Mouse (Mus musculus) liver, embryonic 14.5 days (tissue): ENCODE data around the gene Ipcef1. TPM values are rescaled to one million over a fixed set of nuclear protein-coding genes. Genes with fewer than 3 reads are reported as not detected.

Experiments used
- ATAC-seq: fragments of 200-750 bp; cut with Nextera tagmentation; 2 replicates; pipeline ENCODE4 v1.8.0; 2017; ENCODE audit warnings: moderate number of reproducible peaks, mild to moderate bottlenecking, moderate library complexity; ENCODE audit not compliant: insufficient read depth
- DNase-seq, 3 experiments: peaks; one replicate each; pipeline ENCODE4 v3.0.0-alpha.2; 2012 to 2013; ENCODE audit warnings: low read depth in 3 of 3, low spot score in 3 of 3
- H3K27ac ChIP-seq: fragments of 300-500 bp; sonication (generic); 2 replicates; pipeline ENCODE4 v1.5.1; 2014; ENCODE audit warnings: moderate library complexity, mild to moderate bottlenecking, control low read depth, inconsistent platforms
- H3K27me3 ChIP-seq: fragments of 300-500 bp; sonication (generic); 2 replicates; pipeline ENCODE4 v1.6.1; 2014; ENCODE audit warnings: mild to moderate bottlenecking, low read length, moderate library complexity; ENCODE audit not compliant: control insufficient read depth, insufficient read depth
- H3K36me3 ChIP-seq: fragments of 300-500 bp; sonication (generic); replicated peaks from 2 replicates; pipeline ENCODE4 v1.6.1; 2014; ENCODE audit warnings: low read depth; ENCODE audit not compliant: control insufficient read depth, insufficient read depth
- H3K4me1 ChIP-seq, 2 experiments: fragments of 200-500 bp in 1 of 2; fragments of 300-500 bp in 1 of 2; sonication (generic) in 1 of 2; replicated peaks; 2 replicates each; pipeline ENCODE4 v1.6.1; 2012 to 2014; ENCODE audit warnings: antibody characterized with exemption in 1 of 2, inconsistent platforms in 1 of 2, low read length in 1 of 2; ENCODE audit not compliant: control insufficient read depth in 2 of 2, insufficient read depth in 2 of 2
- H3K4me2 ChIP-seq: fragments of 300-500 bp; sonication (generic); 2 replicates; pipeline ENCODE4 v1.6.1; 2014; ENCODE audit warnings: low read depth, mild to moderate bottlenecking, control low read depth, moderate library complexity
- H3K4me3 ChIP-seq, 2 experiments: fragments of 200-500 bp in 1 of 2; fragments of 300-500 bp in 1 of 2; sonication (generic) in 1 of 2; 2 replicates each; pipeline ENCODE4 v1.5.1; 2012 to 2014; ENCODE audit warnings: low read depth in 2 of 2, low read length in 2 of 2, mild to moderate bottlenecking in 2 of 2, control low read depth in 1 of 2, inconsistent platforms in 1 of 2, moderate library complexity in 1 of 2; ENCODE audit not compliant: insufficient read depth in 1 of 2
- H3K9ac ChIP-seq: fragments of 300-500 bp; sonication (generic); replicated peaks from 2 replicates; pipeline ENCODE4 v1.6.1; 2014; ENCODE audit warnings: mild to moderate bottlenecking, control low read depth, moderate library complexity
- H3K9me3 ChIP-seq: fragments of 300-500 bp; sonication (generic); 2 replicates; pipeline ENCODE4 v1.6.1; 2016; ENCODE audit warnings: low read length, mixed read lengths; ENCODE audit not compliant: control insufficient read depth
- CTCF ChIP-seq: IDR thresholded peaks from 2 replicates; pipeline ENCODE4 v1.5.1; 2016; ENCODE audit warnings: antibody characterized with exemption, low read depth, control low read depth
- EP300 ChIP-seq: IDR thresholded peaks from 2 replicates; pipeline ENCODE4 v1.6.1; 2016; ENCODE audit warnings: antibody characterized with exemption, low read depth
- WGBS: fragments of 180-500 bp; shearing (Covaris S2); extraction: QIAGEN DNeasy Blood & Tissue Kit; methylation state at CpG from one replicate; pipeline ENCODE4 v1.1.7; 2014; ENCODE audit not compliant: insufficient replicate concordance; 5-methylcytosine and 5-hydroxymethylcytosine counted together
- polyA plus RNA-seq, 2 experiments: library from polyadenylated mRNA; depleted of rRNA in 1 of 2; stranded (reverse) in 1 of 2; unstranded in 1 of 2; fragments of >200 nt; fragmentation: Nextera tagmentation in 1 of 2; extraction: Ambion mirVana in 1 of 2; gene quantifications; 2 replicates each; pipeline versions ENCODE4 v1.2.1 to v1.2.3; 2012 to 2014

Gene Ipcef1
- polyA plus RNA-seq, 2 experiments = 0.50 to 0.71 TPM

- Histone ChIP-seq H3K36me3 (no peaks in the 10 kb centered on the region), H3K9me3 (no peaks in the 10 kb centered on the region), H3K4me1 (no peaks in the 10 kb centered on the region), H3K27ac (no peak overlapping the region), H3K4me3 (no peak overlapping the region), H3K4me2 (no peak overlapping the region), H3K9ac (no peak overlapping the region), H3K27me3 (no peaks in the 10 kb centered on the region)
- ATAC-seq (no peak), DNase-seq (no peak)
- no peak for TF ChIP-seq CTCF
- TF ChIP-seq EP300 = no peak
- WGBS = 50% methylated on average over 3 of the region's 3 CpGs
These were observed 117.5 kb downstream of the Ipcef1 start for GRCm38 (mm10) chr10:6934776-6935175.

GRCm38 (mm10) chr10:6930889-6931288 lies 121.4 kb downstream of the Ipcef1 start:
- no peaks in the 10 kb centered on the region for H3K27me3 ChIP-seq
- no peaks in the 10 kb centered on the region for H3K4me1 ChIP-seq
- TF ChIP-seq CTCF = no peak
- TF ChIP-seq EP300 = no peak
- no peaks in the 10 kb centered on the region for H3K9me3 ChIP-seq
- WGBS = 33% methylated on average over 2 of the region's 2 CpGs
- ATAC-seq = no peak
- no peaks in the 10 kb centered on the region for H3K36me3 ChIP-seq
- DNase-seq = no peak
- H3K4me2 ChIP-seq = no peak overlapping the region
- H3K27ac ChIP-seq = no peak overlapping the region
- no peak overlapping the region for H3K4me3 ChIP-seq
- H3K9ac ChIP-seq = no peak overlapping the region

- Histone ChIP-seq H3K4me3 (no peak overlapping the region), H3K27me3 (no peaks in the 10 kb centered on the region), H3K9ac (no peak overlapping the region), H3K4me1 (no peaks in the 10 kb centered on the region), H3K4me2 (no peak overlapping the region), H3K36me3 (no peaks in the 10 kb centered on the region), H3K9me3 (no peaks in the 10 kb centered on the region), H3K27ac (no peak overlapping the region)
- TF ChIP-seq EP300 (no peak), CTCF (no peak)
- DNase-seq (no peak), ATAC-seq (no peak)
- WGBS = 53% methylated on average over 1 of the region's 1 CpGs
These were observed 121.9 kb downstream of the Ipcef1 start for GRCm38 (mm10) chr10:6930398-6930797.

- no peaks in the 10 kb centered on the region for H3K9me3 ChIP-seq
- H3K9ac ChIP-seq = no peak overlapping the region
- H3K27me3 ChIP-seq = no peaks in the 10 kb centered on the region
- no peak overlapping the region for H3K4me2 ChIP-seq
- DNase-seq (no peak), ATAC-seq (no peak)
- no peak for TF ChIP-seq EP300
- TF ChIP-seq CTCF = no peak
- no peaks in the 10 kb centered on the region for H3K36me3 ChIP-seq
- 34% methylated on average over 1 of the region's 1 CpGs for WGBS
- no peak overlapping the region for H3K27ac ChIP-seq
- no peaks in the 10 kb centered on the region for H3K4me1 ChIP-seq
- H3K4me3 ChIP-seq = no peak overlapping the region
These were observed 123.4 kb downstream of the Ipcef1 start for GRCm38 (mm10) chr10:6928905-6929304.

- 48% methylated on average over 4 of the region's 4 CpGs for WGBS
- H3K4me1 ChIP-seq = no peaks in the 10 kb centered on the region
- ATAC-seq = no peak
- no peak for DNase-seq
- no peak overlapping the region for H3K27ac ChIP-seq
- no peaks in the 10 kb centered on the region for H3K36me3 ChIP-seq
- H3K4me3 ChIP-seq = no peak overlapping the region
- no peak overlapping the region for H3K4me2 ChIP-seq
- no peak for TF ChIP-seq CTCF
- TF ChIP-seq EP300 = no peak
- no peaks in the 10 kb centered on the region for H3K9me3 ChIP-seq
- no peak overlapping the region for H3K9ac ChIP-seq
- no peaks in the 10 kb centered on the region for H3K27me3 ChIP-seq
These were observed 124.6 kb downstream of the Ipcef1 start for GRCm38 (mm10) chr10:6927600-6928223.
